Mouse (Mus musculus): ENCODE results near the gene Eno1. TPM values are rescaled to one million over a fixed set of nuclear protein-coding genes. Genes with fewer than 3 reads are reported as not detected.
A peak's percentile ranks its signal among the peaks of the same experiment; 100 is the strongest.

Eno1 gene
- total and polyA plus RNA-seq, 2 experiments: 283 to 392 TPM

- H3K4me3 ChIP-seq (ENCODE audit: insufficient read depth, low read depth, low read length): peak overlapping the region; percentile 27; the same call in 1 of the 2 replicates
- peaks cover 12% of the 10 kb centered on the region for H3K4me1 ChIP-seq (ENCODE audit: control insufficient read depth, insufficient read depth, low read length)
These were observed 15.4 kb upstream of the Eno1 start for GRCm38 (mm10) chr4:150221017-150221640.

DNA sequence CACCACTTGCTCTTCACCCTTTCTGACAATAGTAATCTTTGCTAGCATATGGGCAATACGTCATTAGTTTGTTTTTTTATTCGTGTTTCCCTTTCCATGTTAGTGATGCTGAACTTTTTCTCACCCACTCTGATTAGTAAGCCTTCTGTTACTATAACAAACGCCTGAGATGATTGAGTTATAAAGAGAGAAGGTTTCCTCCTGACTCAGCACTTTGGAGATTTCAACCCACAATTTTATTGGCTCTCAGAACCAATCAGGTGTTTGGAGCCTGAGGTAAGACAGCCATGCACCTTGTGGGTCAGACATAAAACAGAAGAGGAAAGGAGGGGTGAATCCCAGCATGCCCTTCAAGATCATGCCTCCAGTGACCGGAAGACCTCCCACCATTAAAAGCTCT, 12.7 kb upstream of the Eno1 start:
- H3K9ac ChIP-seq (ENCODE audit: low read depth, low read length): no peak overlapping the region
- DNase-seq (ENCODE audit: extremely low read depth, low read depth, low spot score): no peak
- no peaks in the 10 kb centered on the region for H3K36me3 ChIP-seq (ENCODE audit: control insufficient read depth, insufficient read depth, low read length)
- no peak overlapping the region for H3K27ac ChIP-seq (replicated peaks; ENCODE audit: insufficient read depth, low read depth, low read length)
- TF ChIP-seq POLR2A (IDR thresholded peaks at IDR 0.05; ENCODE audit: extremely low read depth, insufficient read depth, low read length): no peak
- no peak for TF ChIP-seq CTCF (IDR thresholded peaks at IDR 0.05; ENCODE audit: low read depth, low read length)
- H3K4me1 ChIP-seq (ENCODE audit: control insufficient read depth, insufficient read depth, low read length): peaks cover 18% of the 10 kb centered on the region
- no peaks in the 10 kb centered on the region for H3K27me3 ChIP-seq (ENCODE audit: control insufficient read depth, insufficient read depth, low read length)
- no peaks in the 10 kb centered on the region for H3K79me2 ChIP-seq (ENCODE audit: control insufficient read depth, insufficient read depth, low read length)
- H3K4me3 ChIP-seq (ENCODE audit: insufficient read depth, low read depth, low read length): no peak overlapping the region
- WGBS: 91% methylated on average over 4 of the region's 4 CpGs

More at GRCm38 (mm10) chr4:150221017-150221640, 15.4 kb upstream of the Eno1 start:
- H3K79me2 ChIP-seq (ENCODE audit: control insufficient read depth, insufficient read depth, low read length): no peaks in the 10 kb centered on the region
- TF ChIP-seq CTCF (IDR thresholded peaks at IDR 0.05; ENCODE audit: low read depth, low read length) (no peak), POLR2A (IDR thresholded peaks at IDR 0.05; ENCODE audit: extremely low read depth, insufficient read depth, low read length) (no peak)
- peak overlapping the region; percentile 96 for H3K27ac ChIP-seq (replicated peaks; ENCODE audit: insufficient read depth, low read depth, low read length)
- H3K9ac ChIP-seq (ENCODE audit: low read depth, low read length): peak overlapping the region; percentile 83
- 18% methylated on average over 10 of the region's 10 CpGs for WGBS
- no peaks in the 10 kb centered on the region for H3K27me3 ChIP-seq (ENCODE audit: control insufficient read depth, insufficient read depth, low read length)
- no peaks in the 10 kb centered on the region for H3K36me3 ChIP-seq (ENCODE audit: control insufficient read depth, insufficient read depth, low read length)
- DNase-seq (ENCODE audit: extremely low read depth, low read depth, low spot score): peak; percentile 94

GRCm38 (mm10) chr4:150225700-150226099, 10.8 kb upstream of the Eno1 start:
- DNase-seq (ENCODE audit: extremely low read depth, low read depth, low spot score): no peak

DNA sequence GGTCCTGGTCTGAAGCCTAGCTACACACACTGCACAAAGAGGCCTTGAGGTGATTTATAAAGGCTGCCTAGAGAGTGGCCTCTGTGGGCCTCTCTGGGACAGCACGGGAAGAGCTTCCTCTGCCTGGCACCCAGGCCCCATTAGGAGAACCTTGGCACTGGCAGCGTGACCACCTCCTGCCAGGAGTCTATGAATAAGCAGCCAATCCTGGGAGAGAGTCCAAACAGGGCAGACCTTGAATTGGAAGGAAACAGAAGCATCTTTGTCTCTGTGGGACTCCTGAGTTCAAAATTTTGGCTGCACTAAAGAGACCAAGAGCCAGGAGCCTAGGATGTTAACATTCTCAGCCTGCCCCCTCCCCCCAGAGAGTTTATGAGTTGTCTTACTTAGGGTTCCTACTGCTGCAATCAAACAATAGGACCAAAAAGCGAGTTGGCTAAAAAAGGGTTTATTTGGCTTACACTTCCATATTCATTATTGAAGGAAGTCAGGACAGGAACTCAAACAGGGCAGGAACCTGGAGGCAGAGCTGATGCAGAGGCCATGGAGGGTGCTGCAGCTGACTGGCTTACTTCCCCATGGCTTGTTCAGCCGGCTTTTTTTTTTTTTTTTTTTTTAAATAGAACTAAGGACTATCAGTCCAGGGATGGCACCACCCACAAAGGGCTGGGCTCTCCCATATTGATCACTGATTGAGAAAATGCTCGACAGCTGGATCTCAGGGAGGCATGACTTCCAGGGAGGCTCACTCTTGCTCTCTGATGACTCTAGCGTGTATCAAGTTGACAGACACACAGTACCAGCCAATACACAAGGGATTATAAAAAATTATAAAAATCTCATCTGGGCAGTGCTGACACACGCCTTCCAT, 9.5 kb upstream of the Eno1 start:
- WGBS: 16% methylated on average over 7 of the region's 7 CpGs
- no peaks in the 10 kb centered on the region for H3K79me2 ChIP-seq (ENCODE audit: control insufficient read depth, insufficient read depth, low read length)
- peak overlapping the region; percentile 84 for H3K27ac ChIP-seq (replicated peaks; ENCODE audit: insufficient read depth, low read depth, low read length)
- H3K36me3 ChIP-seq (ENCODE audit: control insufficient read depth, insufficient read depth, low read length): no peaks in the 10 kb centered on the region
- H3K4me1 ChIP-seq (ENCODE audit: control insufficient read depth, insufficient read depth, low read length): peaks cover 24% of the 10 kb centered on the region
- no peaks in the 10 kb centered on the region for H3K27me3 ChIP-seq (ENCODE audit: control insufficient read depth, insufficient read depth, low read length)
- H3K4me3 ChIP-seq (ENCODE audit: insufficient read depth, low read depth, low read length): no peak overlapping the region
- peak; percentile 96 for DNase-seq (ENCODE audit: extremely low read depth, low read depth, low spot score)
- TF ChIP-seq POLR2A (IDR thresholded peaks at IDR 0.05; ENCODE audit: extremely low read depth, insufficient read depth, low read length) (no peak), CTCF (IDR thresholded peaks at IDR 0.05; ENCODE audit: low read depth, low read length) (no peak)
- no peak overlapping the region for H3K9ac ChIP-seq (ENCODE audit: low read depth, low read length)

More at GRCm38 (mm10) chr4:150225700-150226099, 10.8 kb upstream of the Eno1 start:
- Histone ChIP-seq H3K36me3 (ENCODE audit: control insufficient read depth, insufficient read depth, low read length) (no peaks in the 10 kb centered on the region), H3K4me1 (ENCODE audit: control insufficient read depth, insufficient read depth, low read length) (peaks cover 25% of the 10 kb centered on the region), H3K79me2 (ENCODE audit: control insufficient read depth, insufficient read depth, low read length) (no peaks in the 10 kb centered on the region), H3K27me3 (ENCODE audit: control insufficient read depth, insufficient read depth, low read length) (no peaks in the 10 kb centered on the region), H3K9ac (ENCODE audit: low read depth, low read length) (no peak overlapping the region), H3K27ac (replicated peaks; ENCODE audit: insufficient read depth, low read depth, low read length) (no peak overlapping the region), H3K4me3 (ENCODE audit: insufficient read depth, low read depth, low read length) (no peak overlapping the region)
- WGBS: 29% methylated on average over 1 of the region's 1 CpGs
- TF ChIP-seq CTCF (IDR thresholded peaks at IDR 0.05; ENCODE audit: low read depth, low read length) (no peak), POLR2A (IDR thresholded peaks at IDR 0.05; ENCODE audit: extremely low read depth, insufficient read depth, low read length) (no peak)

DNA sequence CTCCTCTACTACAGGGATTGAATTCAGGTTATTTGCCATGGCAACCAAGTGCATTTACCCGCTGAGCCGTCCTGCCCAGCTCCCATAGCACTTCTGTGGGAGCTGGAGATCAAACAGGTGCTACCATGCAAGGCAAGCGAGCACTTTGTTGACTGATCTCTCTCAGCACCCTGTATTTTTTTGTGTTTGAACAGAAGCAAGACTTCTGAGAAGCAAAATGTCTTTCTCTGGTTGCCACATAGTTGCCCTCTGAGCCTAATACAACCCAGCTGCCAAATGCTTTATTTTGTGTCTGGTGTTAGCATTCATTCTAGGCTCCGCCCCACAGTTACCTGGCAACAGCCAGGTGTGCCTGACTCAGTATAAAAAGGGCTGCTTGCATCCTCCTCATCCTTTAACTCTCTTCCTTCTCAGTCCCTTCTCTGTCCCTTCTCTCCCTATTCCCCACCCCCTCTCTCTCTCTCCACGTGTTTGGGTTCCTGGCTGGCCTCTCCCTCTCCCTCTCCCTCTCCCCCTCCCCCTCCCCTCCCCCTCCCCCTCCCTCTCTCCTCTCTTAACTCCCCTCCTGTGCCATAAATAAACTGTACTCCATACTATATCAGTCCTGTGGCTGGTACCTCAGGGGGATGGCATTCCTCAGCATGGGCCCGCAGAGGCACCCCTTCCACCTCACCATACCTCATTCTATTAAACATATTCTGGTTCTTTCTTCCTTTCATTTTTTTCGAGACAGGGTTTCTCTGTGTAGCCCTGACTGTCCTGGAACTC, 7.8 kb upstream of the Eno1 start:
- WGBS: 42% methylated on average over 7 of the region's 7 CpGs
- H3K4me1 ChIP-seq (ENCODE audit: control insufficient read depth, insufficient read depth, low read length): peaks cover 24% of the 10 kb centered on the region

More for the DNA sequence above, 7.8 kb upstream of the Eno1 start:
- Histone ChIP-seq H3K79me2 (ENCODE audit: control insufficient read depth, insufficient read depth, low read length) (no peaks in the 10 kb centered on the region), H3K27ac (replicated peaks; ENCODE audit: insufficient read depth, low read depth, low read length) (peak overlapping the region; percentile 61), H3K9ac (ENCODE audit: low read depth, low read length) (no peak overlapping the region), H3K36me3 (ENCODE audit: control insufficient read depth, insufficient read depth, low read length) (no peaks in the 10 kb centered on the region), H3K27me3 (ENCODE audit: control insufficient read depth, insufficient read depth, low read length) (no peaks in the 10 kb centered on the region), H3K4me3 (ENCODE audit: insufficient read depth, low read depth, low read length) (no peak overlapping the region)
- TF ChIP-seq CTCF (IDR thresholded peaks at IDR 0.05; ENCODE audit: low read depth, low read length): no peak
- TF ChIP-seq POLR2A (IDR thresholded peaks at IDR 0.05; ENCODE audit: extremely low read depth, insufficient read depth, low read length): no peak
- peak; percentile 92 for DNase-seq (ENCODE audit: extremely low read depth, low read depth, low spot score)

Measured in liver, adult 2 months (tissue).